Mouse (Mus musculus): ENCODE measurements at regions not wholly inside any gene's neighbourhood (a gene's known extent, or its start where the extent isn't known, plus 50 kb on each side); places are given as distances from the start of the nearest gene placed in this dataset.

- Histone ChIP-seq H3K9ac (replicated peaks) (no peak overlapping the region), H3K27me3 (no peaks in the 10 kb centered on the region), H3K4me1 (no peaks in the 10 kb centered on the region), H3K4me3 (no peak overlapping the region), H3K27ac (replicated peaks) (no peak overlapping the region), H3K4me2 (replicated peaks) (no peak overlapping the region), H3K9me3 (no peaks in the 10 kb centered on the region), H3K36me3 (no peaks in the 10 kb centered on the region)
- WGBS: 80% methylated on average over 2 of the region's 2 CpGs
- ATAC-seq (replicated peaks): no peak
These were observed 107.3 kb upstream of the Fn1 start for GRCm38 (mm10) chr1:71760342-71760741.

- no peaks in the 10 kb centered on the region for H3K4me1 ChIP-seq
- no peak; the same call in 1 of the 2 replicates for ATAC-seq (replicated peaks)
- no peak overlapping the region for H3K4me3 ChIP-seq
- WGBS: 39% methylated on average over 5 of the region's 5 CpGs
- no peak overlapping the region for H3K9ac ChIP-seq (replicated peaks)
- no peak overlapping the region for H3K27ac ChIP-seq (replicated peaks)
- no peaks in the 10 kb centered on the region for H3K36me3 ChIP-seq
- H3K9me3 ChIP-seq: no peaks in the 10 kb centered on the region
- no peak overlapping the region for H3K4me2 ChIP-seq (replicated peaks)
- no peaks in the 10 kb centered on the region for H3K27me3 ChIP-seq
These were observed 104.2 kb upstream of the Fn1 start for GRCm38 (mm10) chr1:71757236-71757635.

- H3K4me3 ChIP-seq: no peak overlapping the region
- 86% methylated on average over 2 of the region's 2 CpGs for WGBS
- H3K9me3 ChIP-seq: no peaks in the 10 kb centered on the region
- H3K36me3 ChIP-seq: no peaks in the 10 kb centered on the region
- no peak for ATAC-seq (replicated peaks)
- no peaks in the 10 kb centered on the region for H3K27me3 ChIP-seq
- no peak overlapping the region for H3K9ac ChIP-seq (replicated peaks)
- H3K27ac ChIP-seq (replicated peaks): no peak overlapping the region
- H3K4me1 ChIP-seq: no peaks in the 10 kb centered on the region
- H3K4me2 ChIP-seq (replicated peaks): no peak overlapping the region
These were observed 103.2 kb upstream of the Fn1 start for GRCm38 (mm10) chr1:71756159-71756558.

- Histone ChIP-seq H3K27me3 (no peaks in the 10 kb centered on the region), H3K4me3 (no peak overlapping the region), H3K4me1 (no peaks in the 10 kb centered on the region), H3K4me2 (replicated peaks) (no peak overlapping the region), H3K27ac (replicated peaks) (no peak overlapping the region), H3K9ac (replicated peaks) (no peak overlapping the region), H3K9me3 (no peaks in the 10 kb centered on the region), H3K36me3 (no peaks in the 10 kb centered on the region)
- ATAC-seq (replicated peaks): no peak
- 82% methylated on average over 9 of the region's 9 CpGs for WGBS
These were observed 102.4 kb upstream of the Fn1 start for GRCm38 (mm10) chr1:71755435-71755834.

GRCm38 (mm10) chr1:71752351-71752750 lies 99.4 kb upstream of the Fn1 start:
- Histone ChIP-seq H3K4me1 (no peaks in the 10 kb centered on the region), H3K9ac (replicated peaks) (no peak overlapping the region), H3K27ac (replicated peaks) (no peak overlapping the region), H3K4me3 (no peak overlapping the region), H3K9me3 (no peaks in the 10 kb centered on the region), H3K36me3 (no peaks in the 10 kb centered on the region), H3K27me3 (no peaks in the 10 kb centered on the region), H3K4me2 (replicated peaks) (no peak overlapping the region)
- WGBS: 94% methylated on average over 1 of the region's 1 CpGs
- no peak for ATAC-seq (replicated peaks)

- Histone ChIP-seq H3K4me3 (no peak overlapping the region), H3K4me1 (no peaks in the 10 kb centered on the region), H3K27me3 (no peaks in the 10 kb centered on the region), H3K4me2 (replicated peaks) (no peak overlapping the region), H3K36me3 (no peaks in the 10 kb centered on the region), H3K27ac (replicated peaks) (no peak overlapping the region), H3K9me3 (no peaks in the 10 kb centered on the region), H3K9ac (replicated peaks) (no peak overlapping the region)
- ATAC-seq (replicated peaks): no peak
- 66% methylated on average over 1 of the region's 1 CpGs for WGBS
These were observed 98.6 kb upstream of the Fn1 start for GRCm38 (mm10) chr1:71751601-71752000.

GRCm38 (mm10) chr1:71735606-71736005 lies 82.6 kb upstream of the Fn1 start:
- H3K36me3 ChIP-seq: no peaks in the 10 kb centered on the region
- H3K9me3 ChIP-seq: no peaks in the 10 kb centered on the region
- H3K27me3 ChIP-seq: no peaks in the 10 kb centered on the region
- no peak overlapping the region for H3K4me3 ChIP-seq
- H3K9ac ChIP-seq (replicated peaks): no peak overlapping the region
- ATAC-seq (replicated peaks): no peak
- H3K4me1 ChIP-seq: no peaks in the 10 kb centered on the region
- WGBS: 81% methylated on average over 3 of the region's 3 CpGs
- H3K27ac ChIP-seq (replicated peaks): no peak overlapping the region
- no peak overlapping the region for H3K4me2 ChIP-seq (replicated peaks)

GRCm38 (mm10) chr1:71731623-71732022 lies 78.6 kb upstream of the Fn1 start:
- no peak overlapping the region for H3K4me3 ChIP-seq
- no peak overlapping the region for H3K9ac ChIP-seq (replicated peaks)
- no peaks in the 10 kb centered on the region for H3K27me3 ChIP-seq
- H3K4me2 ChIP-seq (replicated peaks): no peak overlapping the region
- H3K36me3 ChIP-seq: no peaks in the 10 kb centered on the region
- no peaks in the 10 kb centered on the region for H3K4me1 ChIP-seq
- H3K9me3 ChIP-seq: no peaks in the 10 kb centered on the region
- no peak for ATAC-seq (replicated peaks)
- H3K27ac ChIP-seq (replicated peaks): no peak overlapping the region

GRCm38 (mm10) chr1:71731011-71731410 lies 78.0 kb upstream of the Fn1 start:
- Histone ChIP-seq H3K9ac (replicated peaks) (no peak overlapping the region), H3K4me2 (replicated peaks) (no peak overlapping the region), H3K4me3 (no peak overlapping the region), H3K27ac (replicated peaks) (no peak overlapping the region), H3K9me3 (no peaks in the 10 kb centered on the region), H3K4me1 (no peaks in the 10 kb centered on the region), H3K36me3 (no peaks in the 10 kb centered on the region), H3K27me3 (no peaks in the 10 kb centered on the region)
- no peak for ATAC-seq (replicated peaks)
- 81% methylated on average over 4 of the region's 4 CpGs for WGBS

GRCm38 (mm10) chr1:71728852-71729347 lies 75.9 kb upstream of the Fn1 start:
- no peaks in the 10 kb centered on the region for H3K36me3 ChIP-seq
- H3K27ac ChIP-seq (replicated peaks): no peak overlapping the region
- H3K4me3 ChIP-seq: no peak overlapping the region
- no peak overlapping the region for H3K4me2 ChIP-seq (replicated peaks)
- WGBS: 89% methylated on average over 8 of the region's 8 CpGs
- H3K4me1 ChIP-seq: no peaks in the 10 kb centered on the region
- H3K27me3 ChIP-seq: no peaks in the 10 kb centered on the region
- H3K9ac ChIP-seq (replicated peaks): no peak overlapping the region
- H3K9me3 ChIP-seq: no peaks in the 10 kb centered on the region
- ATAC-seq (replicated peaks): no peak

GRCm38 (mm10) chr1:71723816-71724215 lies 70.8 kb upstream of the Fn1 start:
- Histone ChIP-seq H3K36me3 (no peaks in the 10 kb centered on the region), H3K4me2 (replicated peaks) (no peak overlapping the region), H3K9me3 (no peaks in the 10 kb centered on the region), H3K9ac (replicated peaks) (no peak overlapping the region), H3K27me3 (no peaks in the 10 kb centered on the region), H3K4me3 (no peak overlapping the region), H3K4me1 (no peaks in the 10 kb centered on the region), H3K27ac (replicated peaks) (no peak overlapping the region)
- no peak for ATAC-seq (replicated peaks)
- 75% methylated on average over 7 of the region's 7 CpGs for WGBS

GRCm38 (mm10) chr1:71723039-71723397 lies 70.0 kb upstream of the Fn1 start:
- no peak for ATAC-seq (replicated peaks)
- WGBS: 59% methylated on average over 2 of the region's 2 CpGs
- H3K36me3 ChIP-seq: no peaks in the 10 kb centered on the region

GRCm38 (mm10) chr1:71722211-71723038 lies 69.4 kb upstream of the Fn1 start:
- WGBS: 59% methylated on average over 6 of the region's 6 CpGs
- Histone ChIP-seq H3K27ac (replicated peaks) (0 out of 2 replicates have a peak overlapping the region, but pooled peaks have one; percentile 37), H3K27me3 (no peaks in the 10 kb centered on the region), H3K4me1 (no peaks in the 10 kb centered on the region), H3K4me3 (no peak overlapping the region), H3K36me3 (no peaks in the 10 kb centered on the region), H3K4me2 (replicated peaks) (no peak overlapping the region), H3K9ac (replicated peaks) (no peak overlapping the region), H3K9me3 (no peaks in the 10 kb centered on the region)
- peak; percentile 63; the same call in 1 of the 2 replicates for ATAC-seq (replicated peaks)

More at GRCm38 (mm10) chr1:71723039-71723397, 70.0 kb upstream of the Fn1 start:
- Histone ChIP-seq H3K4me2 (replicated peaks) (no peak overlapping the region), H3K27me3 (no peaks in the 10 kb centered on the region), H3K9me3 (no peaks in the 10 kb centered on the region), H3K9ac (replicated peaks) (no peak overlapping the region), H3K4me3 (no peak overlapping the region), H3K27ac (replicated peaks) (0 out of 2 replicates have a peak overlapping the region, but pooled peaks have one; percentile 37), H3K4me1 (no peaks in the 10 kb centered on the region)

Data from forebrain, embryonic 15.5 days (tissue).